Mouse (Mus musculus) thymus, postnatal 14 days (tissue): Measurements from ENCODE around the gene Btbd10.

Experiments
- DNase-seq: peaks from one replicate; pipeline ENCODE4 v3.0.0; 2021

The Btbd10 gene

DNA sequence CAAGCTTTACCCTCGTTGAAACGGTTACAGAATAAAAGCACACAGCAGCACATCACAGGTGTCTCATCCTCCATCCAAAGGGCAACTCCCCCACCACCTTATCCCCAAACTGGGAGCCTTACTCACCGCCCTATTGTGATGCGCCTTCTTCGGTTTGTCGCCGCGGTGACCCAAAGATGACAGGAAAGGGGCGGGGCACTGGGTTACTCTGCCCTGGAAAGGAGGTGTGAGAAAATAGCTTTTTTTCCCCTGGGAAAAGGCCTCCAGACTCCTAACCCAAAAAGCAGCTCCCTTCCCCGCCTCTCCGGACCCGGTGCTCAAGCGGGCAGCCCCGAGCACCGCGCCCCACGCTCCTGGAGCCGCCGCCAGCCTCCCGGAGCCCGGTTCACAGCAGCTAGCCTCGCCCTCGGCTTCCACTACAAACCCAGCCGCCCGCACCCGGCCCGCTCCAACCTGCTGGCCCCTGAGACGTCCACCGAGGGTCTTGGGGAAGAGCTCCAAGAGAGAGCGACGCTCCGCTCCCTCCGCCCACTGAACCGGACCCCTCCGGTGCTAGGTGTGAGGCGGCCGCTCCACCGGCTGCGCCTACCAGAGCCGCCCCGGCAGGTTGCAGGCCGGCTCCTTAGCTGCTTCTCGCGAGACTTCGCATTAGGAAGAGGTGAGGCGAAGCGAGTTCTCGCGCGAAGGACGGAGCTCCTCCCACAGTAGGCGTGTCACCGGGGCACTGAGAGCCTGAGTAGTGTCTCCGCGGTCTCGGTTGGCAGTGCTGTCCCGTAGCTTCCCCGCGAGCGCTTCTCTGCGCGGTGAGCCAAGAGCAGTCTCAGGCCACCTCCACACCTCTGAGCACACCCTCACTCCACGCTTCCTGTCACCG is at the start of gene Btbd10:
TSS of gene Btbd10 (minus strand) at position 647 of the 874 bp plus-strand sequence.
- DNase-seq: peak; percentile 99

DNA sequence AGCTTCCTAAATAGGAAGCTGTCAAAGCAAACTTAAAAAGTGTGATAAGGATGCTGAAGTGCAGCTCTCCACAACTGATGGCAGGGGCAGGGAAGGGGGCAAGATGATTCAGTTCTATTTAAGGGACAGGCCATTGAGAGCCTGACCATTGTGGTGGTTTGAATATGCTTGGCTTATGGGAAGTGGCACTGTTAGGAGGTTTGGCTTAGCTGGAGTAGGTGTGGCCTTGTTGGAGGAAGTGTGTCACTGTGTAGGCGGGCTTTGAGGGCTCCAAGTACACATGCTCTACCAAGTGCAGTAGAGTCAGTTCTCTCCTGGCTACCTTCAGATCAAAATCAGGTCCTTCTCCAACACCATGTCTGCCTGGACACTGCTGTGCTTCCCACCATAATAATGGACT is 47.3 kb upstream of the Btbd10 start:
- DNase-seq: no peak

DNA sequence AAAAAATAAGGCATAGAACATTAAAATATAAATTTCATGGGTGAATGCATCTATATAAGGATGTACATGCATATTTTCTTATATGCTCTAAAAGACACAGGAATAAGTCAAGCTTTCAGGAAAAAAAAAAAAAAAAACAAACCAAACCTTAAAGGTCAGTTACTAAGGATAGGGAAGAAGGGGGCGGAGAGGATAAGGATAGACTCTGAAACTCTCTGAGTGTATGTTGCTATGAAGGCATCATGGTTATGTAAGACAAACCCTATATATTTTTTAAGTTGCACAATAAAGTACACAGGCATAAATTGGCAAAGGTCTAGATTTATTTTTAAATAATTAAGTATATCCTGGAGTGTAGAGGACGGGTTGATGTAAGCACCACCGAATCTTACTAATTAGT is 46.1 kb upstream of the Btbd10 start:
- no peak for DNase-seq

DNA sequence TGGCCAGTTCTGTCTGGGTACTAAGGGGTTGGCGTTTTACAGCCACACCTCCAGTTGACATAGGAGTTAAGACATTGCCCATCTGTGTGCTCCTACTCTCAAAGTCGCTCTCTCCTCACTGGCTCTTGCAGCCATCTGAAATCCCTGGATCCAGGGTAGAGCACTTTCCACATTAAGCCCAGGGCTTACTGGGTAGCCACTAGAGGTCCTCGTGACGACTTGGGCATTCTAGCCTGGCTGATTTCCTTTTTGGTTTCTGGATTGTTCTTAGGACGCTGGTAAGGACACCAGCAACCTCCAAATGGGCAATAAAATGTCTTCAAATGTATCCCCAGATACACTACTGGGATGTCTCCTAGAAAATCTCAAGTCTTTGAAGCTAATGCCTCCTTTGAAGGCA is 39.5 kb upstream of the Btbd10 start:
- no peak for DNase-seq

DNA sequence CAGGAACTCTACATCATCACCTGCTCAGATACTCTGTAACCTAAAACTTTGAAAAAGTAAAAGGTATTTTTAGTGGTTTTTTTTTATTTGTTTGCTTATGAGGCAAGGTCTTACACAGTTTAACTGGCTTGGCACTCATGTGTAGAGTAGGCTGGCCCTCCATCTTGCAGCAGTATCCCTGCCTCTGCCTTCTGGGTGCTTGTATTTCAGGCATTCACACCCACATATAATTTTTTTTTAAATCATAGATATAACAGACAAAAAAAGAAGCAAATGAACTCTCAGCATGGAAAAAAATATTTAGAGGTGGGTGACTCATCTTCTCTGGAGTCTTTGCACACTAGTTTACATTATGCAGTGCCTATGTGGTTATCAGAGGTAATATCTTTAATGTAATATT is 28.9 kb upstream of the Btbd10 start:
- no peak for DNase-seq

DNA sequence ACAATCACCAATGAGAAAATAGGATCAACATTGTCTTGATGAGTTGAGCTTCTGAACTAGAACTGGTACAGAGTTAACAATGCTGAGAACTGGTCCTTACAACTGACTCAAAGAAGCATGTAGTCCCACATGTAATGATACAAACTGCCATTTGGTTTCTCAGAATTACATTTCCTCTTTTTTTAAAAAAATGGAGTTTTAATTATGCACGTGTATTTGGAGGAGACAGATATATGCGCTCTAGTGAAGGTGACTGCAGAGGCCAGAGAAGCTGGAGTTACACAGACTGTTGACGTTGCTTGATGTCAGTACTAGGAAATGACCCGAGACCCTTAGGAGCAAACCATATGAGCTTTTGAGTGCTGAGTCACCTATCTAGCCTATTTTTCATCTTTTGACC is 27.5 kb upstream of the Btbd10 start:
- DNase-seq: no peak

DNA sequence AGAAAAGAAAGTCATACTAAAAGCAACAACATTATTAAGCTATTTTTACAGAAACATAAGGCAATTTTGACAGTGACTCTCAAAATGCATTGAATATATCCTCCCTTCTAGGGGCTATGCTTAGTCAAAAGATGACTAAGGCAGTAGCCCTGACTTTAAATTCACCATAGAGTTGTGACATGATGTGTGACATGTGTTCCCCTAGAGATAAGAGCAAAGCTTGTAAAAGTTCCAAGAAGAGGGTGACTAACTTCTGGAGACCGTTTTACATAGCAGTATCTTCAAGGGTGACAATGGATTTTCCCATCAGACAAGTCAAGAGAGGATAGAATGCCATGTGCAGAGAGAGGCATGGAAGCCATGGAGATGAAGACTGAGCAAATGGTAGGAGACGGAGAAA is 22.4 kb upstream of the Btbd10 start:
- DNase-seq: no peak

DNA sequence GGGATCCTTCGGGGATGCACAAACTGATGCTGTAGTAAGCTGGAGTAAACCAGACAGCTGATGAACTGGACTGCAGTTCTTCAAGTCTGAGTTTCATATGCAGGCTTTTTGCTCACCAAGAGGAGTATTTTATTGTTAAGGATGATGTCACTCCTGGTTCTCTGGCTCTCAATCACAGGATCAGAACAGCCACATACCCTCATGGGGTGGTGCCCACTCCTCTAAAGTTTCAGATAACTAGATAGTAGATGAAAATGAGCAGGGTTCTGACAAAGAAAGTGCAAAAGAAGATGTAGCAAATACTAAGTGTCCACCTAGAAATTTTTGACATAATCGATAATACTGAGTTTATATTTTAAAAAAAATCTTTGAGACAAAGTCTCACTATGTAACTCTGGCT is 19.3 kb upstream of the Btbd10 start, which contains the start of gene Pth:
TSS of gene Pth (minus strand) at position 101 of the 400 bp plus-strand sequence.
- DNase-seq: no peak

DNA sequence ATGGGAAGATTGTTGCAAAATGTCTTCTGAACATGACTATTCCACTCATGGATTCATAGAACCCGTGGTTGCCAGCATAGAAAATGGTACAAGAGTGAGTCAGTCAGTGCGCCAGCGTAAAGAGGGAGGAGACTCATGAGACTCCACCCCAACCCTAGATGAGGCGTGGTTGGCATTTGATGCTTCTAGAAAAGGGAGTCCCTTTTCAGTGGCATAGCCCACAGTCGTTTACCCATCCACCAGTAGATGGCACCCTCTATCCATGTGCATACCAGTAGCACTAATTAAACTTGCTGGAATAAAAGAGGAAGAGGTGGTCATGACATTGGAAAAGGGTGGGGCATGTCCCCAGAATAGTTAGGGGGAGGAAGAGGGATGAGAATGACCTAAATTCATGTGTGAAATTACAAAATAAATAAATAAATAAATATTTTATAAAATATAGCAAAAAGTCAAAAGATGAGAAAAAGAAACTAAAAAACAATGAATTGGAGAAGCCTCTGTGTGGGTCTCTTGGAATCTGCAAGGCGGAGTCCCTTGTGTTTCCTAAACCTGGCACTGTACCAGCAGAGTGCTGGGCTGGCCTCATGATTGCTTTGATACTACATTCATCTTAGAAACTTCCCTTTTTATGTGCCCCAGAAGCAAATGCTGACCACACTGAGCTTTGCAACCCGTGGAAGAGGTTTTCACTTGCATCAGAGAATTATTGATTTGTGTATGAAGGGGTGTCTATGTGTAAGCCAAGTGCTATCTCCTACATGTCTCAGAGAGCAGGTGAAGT is 8.9 kb upstream of the Btbd10 start:
- DNase-seq: peak; percentile 76

DNA sequence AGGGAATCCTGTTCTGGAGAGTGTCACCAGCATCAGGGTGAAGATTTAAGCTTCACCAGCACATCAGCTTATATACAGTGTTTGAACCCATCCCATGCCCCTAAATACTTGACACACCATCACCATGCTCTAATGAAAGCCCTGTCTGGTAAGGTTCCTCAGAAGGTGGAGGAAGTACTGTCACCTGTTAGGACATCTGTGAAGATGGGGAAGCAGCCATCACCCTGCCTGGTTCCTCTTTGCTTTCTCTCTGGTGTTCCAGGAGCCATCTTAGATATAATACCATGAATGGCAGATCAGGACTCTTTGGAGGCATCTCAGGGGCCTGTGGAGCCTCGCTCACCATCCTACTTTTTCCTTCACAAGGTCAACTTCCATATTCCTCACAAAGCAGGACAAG is 3.5 kb upstream of the Btbd10 start:
- no peak for DNase-seq

DNA sequence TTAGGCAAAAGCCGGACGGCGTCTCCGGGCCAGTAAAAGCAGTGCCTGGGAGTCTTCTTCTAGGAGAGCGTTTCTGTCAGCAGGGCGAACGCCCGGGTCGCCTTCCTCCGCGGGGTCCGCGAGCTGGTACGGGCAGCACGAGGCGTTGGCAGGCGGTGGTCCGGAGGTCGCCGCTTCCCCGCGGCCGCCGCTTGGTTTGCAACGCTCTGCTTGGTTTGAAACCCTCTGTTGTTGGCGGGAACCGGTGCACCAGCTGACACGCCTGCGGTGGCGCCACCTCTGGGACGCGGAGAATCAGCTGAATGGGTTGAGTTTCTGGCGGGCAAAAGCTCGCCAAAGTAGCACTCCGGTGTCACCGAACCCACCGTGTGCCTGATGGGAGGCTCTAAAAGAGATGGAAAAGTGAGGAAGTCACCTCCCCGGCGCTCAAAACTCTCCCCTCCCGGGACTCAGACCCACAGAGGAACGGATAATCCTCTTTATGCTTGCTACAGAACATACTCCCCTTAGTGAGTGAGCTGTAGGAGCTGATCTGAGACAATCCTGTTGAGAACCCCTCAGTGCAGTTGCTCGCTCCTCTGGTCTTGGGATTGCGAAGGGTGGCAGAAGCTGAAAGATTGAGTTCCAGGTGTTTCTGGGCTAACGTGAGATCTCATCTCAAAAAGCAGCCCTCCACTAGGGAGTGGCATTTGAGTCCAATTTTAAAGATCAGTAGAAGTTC is 588 bp upstream of the Btbd10 start:
- DNase-seq: peak; percentile 84

DNA sequence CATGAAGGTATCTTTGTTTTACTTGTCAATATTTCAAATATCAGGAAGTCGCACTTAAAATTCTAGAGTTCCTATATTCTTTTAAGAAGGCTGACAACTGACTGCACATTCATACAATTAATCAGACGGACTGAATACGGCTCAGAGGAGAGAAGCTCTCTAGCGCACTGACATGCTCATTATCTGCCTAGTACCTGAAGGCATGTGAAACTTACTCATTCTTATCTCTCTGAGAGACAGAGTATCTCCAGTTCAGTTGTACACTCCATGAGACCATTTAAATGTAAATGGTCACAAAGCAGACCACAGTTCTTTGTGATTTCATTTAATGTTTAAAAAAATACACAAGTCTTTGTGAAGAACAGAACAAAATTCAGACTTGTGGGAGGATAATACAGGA is 1.8 kb downstream of the Btbd10 start:
- DNase-seq: no peak

DNA sequence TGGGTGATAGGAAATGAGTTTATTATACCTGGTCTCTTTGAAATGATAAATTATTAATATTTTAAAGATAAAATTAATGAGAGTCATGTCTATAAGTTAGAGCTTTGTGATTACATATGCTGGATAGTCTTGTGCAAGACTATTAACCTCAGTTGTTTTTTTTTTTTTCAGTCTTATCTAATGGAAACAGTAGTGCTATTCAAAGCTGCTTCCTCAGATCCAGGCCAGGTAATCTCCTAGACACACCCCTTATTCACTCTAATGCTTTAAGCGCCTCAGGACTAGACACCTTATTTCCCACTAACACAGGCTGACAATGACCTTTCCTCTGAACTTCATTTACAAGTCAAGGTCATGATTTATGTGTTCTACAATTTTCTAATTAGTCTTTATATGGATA is 20.1 kb downstream of the Btbd10 start:
- DNase-seq: no peak

DNA sequence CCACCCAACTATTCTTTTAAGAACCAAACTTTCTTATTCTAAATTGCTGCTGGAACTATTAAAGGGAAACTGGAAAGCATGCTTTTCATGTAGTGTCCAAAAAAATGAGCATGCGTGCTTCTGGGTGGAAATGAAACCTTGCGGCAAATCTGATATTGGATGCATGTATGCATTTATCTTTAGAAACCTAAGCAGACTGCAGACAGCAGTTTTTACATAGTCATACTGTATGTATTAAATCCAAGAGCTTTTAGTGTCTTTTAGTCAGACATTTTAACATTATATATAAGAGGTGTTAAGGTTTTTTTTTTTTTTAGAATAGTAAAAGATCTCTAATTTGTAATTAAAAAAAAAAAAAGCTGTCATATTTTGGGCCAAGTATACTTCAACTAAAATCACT is 21.5 kb downstream of the Btbd10 start:
- DNase-seq: no peak

DNA sequence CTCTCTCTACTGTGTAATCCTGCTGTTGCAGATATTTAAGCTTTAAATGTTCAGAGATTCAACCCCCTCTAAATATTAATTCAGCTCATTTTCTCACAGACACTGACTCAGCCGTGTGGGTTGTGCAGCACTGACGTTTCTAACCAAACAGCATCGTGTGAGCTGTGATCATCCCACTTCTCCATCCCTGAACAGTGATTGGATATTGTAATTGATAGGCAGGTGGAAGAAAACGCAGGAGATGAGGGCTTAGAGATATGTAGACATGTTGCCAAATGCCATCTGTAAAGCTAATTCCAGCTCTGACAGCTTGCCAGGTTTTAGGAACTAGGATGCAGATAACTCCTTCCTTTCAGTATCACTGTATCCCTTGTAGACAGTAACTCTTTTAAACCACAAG is 21.9 kb downstream of the Btbd10 start:
- no peak for DNase-seq

DNA sequence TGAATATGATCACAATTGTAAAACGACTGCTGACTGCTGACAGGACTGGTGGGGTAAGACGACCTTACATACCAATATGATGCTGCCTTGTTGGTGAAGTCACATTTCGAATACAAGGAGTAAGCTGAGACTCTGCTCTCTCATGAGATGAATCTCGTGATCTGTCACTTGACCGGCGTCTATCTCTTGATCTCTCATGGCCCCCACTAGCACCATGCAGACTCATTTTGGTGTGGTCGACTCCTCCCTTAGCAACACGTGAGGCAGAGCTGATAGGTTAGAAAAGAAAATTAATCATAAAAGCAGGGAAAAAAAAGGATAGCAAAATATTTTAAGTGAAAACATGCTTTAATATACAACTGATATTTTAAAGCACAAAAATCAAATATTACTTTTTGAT is 33.9 kb downstream of the Btbd10 start:
- DNase-seq: no peak

DNA sequence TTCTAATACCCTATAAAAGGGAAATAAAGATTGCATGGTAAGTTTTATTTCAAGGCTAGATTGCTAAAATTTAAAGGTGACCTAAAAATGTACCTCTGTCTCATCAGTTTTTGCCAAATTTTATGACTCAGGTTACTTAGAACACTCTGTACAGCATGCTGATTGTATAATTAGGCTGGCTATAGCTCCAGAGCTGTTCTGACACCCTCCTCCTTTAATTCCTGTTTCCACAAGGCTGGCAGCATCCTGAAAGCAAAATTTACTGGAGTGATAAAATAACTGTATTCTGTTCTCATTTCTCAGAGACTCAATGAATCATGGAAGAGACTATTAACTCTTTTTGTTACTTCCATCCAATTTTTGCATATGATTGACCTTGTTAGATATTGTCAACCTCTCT is 35.2 kb downstream of the Btbd10 start:
- DNase-seq: no peak

DNA sequence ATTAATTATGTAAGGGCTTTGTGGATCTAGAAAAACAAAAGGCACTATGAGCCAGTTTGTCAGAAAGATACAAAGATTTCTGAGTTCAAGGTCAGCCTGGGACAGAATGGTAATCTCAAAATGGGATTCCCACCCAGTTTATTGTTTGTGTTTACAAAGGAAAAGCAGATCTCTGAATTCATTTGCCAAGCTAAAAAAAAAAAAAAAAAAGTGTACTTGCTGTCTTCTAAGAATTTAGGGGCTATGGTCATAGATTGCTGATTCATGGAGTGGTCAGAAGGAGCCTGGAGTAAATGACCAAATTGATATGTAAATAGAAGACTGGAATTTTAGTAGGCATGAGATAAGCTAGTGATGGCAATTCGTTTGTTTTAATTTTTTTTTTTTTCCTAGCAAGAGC is 49.1 kb downstream of the Btbd10 start:
- no peak for DNase-seq

DNA sequence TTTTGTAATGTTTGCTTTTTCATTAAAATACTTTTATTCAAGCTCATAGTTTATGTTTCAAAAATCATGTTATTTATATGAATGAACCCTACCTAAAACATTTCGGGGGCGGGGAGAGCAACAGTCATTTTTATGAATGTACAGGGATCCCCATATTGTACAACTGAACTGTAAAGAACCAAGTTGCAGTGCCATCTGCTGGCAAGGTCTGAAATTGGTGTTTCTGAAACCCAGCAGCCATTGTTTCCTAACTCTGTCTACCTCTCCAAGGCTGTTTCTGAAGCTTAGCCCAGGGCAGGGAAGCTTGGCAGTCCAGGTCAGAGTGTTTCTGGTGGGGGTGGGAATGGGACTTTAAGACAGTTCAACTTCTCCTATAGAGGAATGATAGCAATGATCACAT is 57.4 kb downstream of the Btbd10 start:
- DNase-seq: peak; percentile 70

DNA sequence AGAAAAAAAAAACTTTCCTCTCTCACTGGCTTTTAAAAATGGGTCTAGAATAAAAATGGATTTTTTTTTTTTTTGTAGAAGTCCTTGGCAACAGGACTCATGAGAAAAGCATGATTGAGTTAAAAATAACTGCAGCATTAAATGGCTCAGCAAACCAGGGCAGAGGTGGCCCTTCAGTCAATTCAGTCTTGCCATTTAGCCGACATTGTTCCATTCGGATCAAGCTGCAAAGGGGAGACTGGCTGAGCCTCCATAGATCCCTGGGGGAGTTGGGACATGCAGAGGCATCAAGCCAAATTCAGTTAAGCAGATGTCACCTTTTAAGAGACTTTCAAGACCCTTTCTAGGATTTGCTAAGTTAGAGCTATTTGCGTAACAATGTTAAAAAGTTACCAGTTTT is 59.1 kb downstream of the Btbd10 start:
- no peak for DNase-seq

DNA sequence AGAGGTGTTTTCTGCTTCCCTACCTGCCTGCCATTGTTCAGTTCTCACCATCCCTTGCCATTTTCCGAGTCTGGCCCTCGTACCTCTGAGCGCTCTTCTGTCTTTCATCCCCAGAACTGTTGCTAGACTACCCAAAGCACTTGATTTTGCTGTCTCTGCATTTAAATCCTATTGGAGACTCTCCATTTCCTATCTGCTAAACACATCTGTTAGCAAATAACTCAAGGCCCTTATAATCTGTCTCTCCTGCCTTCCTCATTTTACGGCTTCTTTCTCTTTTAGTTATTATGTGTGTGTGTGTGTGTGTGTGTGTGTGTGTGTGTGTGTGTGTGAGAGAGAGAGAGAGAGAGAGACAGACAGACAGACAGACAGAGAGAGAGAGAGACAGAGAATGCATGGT is 71.4 kb downstream of the Btbd10 start:
- no peak for DNase-seq

DNA sequence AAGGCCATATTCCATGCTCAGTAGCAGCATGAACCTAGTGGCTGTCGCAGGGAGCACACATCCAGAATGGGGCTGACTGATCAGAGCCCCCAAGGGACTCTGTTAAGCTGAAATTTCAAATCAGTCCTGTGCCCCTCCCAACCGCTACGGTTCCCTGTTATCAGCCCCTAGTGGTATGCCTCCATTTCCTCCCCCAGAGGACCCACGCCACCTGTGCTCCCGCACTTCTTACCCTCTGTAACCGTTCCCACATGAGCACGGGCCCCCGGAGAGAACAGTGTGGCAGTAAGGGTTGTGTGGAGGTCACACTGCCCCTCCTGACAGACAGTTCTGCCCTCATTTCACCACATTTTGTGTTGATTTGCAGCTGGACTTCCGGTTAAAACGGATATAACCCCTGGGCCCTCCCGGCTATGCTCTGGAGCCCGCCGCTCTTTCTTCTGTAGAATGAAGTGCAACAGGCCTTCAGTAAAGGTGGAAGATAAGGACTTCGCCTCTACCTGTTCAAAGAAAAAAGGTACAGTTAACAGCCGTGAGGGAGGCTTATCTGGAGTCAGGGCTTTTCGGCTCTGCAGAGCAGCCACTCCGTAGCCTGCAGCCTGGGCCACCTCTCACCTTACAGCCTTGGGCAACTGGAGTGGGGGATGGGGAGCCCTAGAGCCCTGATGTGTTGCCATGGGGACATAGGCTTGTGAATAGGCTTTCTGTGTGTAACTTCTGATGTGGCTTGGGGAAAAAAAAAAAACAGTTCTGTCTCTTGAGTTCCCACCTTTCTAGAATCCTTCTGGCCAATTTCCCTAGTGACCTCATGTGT is 73.9 kb downstream of the Btbd10 start:
- peak; percentile 74 for DNase-seq

DNA sequence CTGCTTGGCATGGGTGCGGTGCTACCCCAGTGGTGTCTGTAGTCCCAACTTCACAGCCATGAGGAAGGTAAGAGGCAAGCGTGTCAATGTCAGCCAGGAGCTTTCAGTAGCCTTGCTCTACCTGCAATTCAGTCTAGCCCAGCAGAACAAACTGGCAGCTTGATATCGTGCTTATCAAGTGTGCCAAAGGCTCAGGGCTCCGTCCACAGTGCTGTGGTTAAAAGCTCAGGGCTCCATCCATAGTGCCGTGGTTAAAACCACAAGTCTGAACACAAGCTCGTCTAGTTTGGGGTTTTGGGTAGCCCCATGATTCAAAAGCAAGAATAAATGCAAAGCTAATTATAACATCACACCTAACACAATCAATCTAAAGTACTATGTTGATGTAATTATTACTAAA is 74.6 kb downstream of the Btbd10 start:
- DNase-seq: no peak
